Mouse (Mus musculus) erythroid progenitor cell, adult 5-6 weeks (primary cell): ENCODE results near the gene H2al1f. TPM values are rescaled to one million over a fixed set of nuclear protein-coding genes. Genes with fewer than 3 reads are reported as not detected.
"Not testable (repeated sequence)": the region's sequence is repeated elsewhere in the genome, so short reads cannot be mapped to it uniquely, and the experiment has no call there.

Source experiments
- ATAC-seq: replicated peaks from 2 replicates; pipeline ENCODE4 v1.8.0; 2016; ENCODE audit warnings: moderate number of reproducible peaks, mild to moderate bottlenecking, moderate TSS enrichment, inconsistent platforms; ENCODE audit not compliant: poor library complexity, low FRiP score, severe bottlenecking
- total RNA-seq, 2 experiments: library from RNA; stranded (forward) in 1 of 2; stranded (reverse) in 1 of 2; fragments of 150-400 nt in 1 of 2; fragments of 186-747, 209-891 nt in 1 of 2; gene quantifications; 2 replicates each; pipeline versions ENCODE4 v1.2.3 to v1.2.4; 2015 to 2017; ENCODE audit warnings: low replicate concordance in 2 of 2

The H2al1f gene
- total RNA-seq (2015; ENCODE audit: low replicate concordance) (not detected in 2 replicates), total RNA-seq (2017; ENCODE audit: low replicate concordance) (not detected in 2 replicates)

DNA sequence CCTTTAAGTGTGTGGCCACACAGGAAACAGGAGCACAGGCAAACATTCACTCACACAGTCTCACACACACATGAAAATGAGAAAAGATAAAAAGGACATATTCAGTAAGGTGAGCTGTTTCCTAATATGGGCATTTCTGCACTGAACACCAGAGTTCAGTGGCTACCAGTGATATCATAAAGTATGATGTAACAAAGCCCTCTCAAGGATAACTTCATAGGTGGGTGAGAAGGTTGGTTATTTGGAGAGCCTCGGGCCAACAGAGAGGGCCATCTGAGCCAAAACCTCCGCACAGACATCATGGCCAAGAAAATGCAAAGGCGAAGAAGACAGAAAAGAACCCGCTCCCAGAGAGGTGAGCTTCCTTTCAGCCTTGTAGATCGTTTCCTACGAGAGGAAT, at the start of gene H2al1f:
TSS of gene H2al1f (plus strand) at position 301 of the 400 bp plus-strand sequence.
- ATAC-seq, result not testable (repeated sequence)

DNA sequence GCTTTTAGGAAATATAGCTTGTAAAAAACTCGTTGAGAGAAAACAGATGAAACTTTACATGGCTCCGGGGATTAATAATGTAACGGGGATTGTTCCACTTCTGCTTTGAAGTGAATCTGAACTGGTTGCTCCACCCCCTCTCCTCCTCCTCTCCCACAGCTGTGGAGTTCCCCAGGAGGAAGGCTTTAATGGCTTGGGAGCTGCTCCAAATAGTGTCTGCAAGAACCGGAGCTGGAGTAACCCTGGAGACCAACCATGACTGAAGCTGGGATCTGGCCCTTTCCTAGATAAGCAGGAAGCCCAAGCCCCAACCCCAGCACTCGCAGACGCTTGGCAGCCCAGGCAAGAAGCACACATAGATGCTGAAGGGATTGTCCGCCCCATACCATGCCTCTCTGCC, 47.2 kb upstream of the H2al1f start:
- ATAC-seq, result no peak

DNA sequence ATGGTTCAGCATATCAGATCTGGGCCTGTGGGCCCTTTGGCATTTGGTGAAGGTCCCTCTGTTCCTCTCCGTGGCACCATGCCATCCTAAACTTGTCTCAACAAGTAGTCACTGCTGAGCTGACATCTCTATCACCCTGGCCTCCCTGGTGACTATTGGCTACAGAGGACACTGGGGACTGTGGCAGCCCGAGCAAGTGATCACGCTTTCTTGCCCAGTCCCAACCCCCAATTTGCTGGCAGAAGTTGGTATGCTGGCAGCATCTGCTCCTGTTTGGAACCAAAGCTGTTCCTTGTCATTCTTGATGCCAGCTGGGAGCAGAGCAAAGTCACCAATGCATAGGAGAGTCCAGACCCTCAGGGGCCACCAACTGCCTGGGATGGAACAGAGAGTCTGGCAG, 45.9 kb upstream of the H2al1f start:
- no peak for ATAC-seq

DNA sequence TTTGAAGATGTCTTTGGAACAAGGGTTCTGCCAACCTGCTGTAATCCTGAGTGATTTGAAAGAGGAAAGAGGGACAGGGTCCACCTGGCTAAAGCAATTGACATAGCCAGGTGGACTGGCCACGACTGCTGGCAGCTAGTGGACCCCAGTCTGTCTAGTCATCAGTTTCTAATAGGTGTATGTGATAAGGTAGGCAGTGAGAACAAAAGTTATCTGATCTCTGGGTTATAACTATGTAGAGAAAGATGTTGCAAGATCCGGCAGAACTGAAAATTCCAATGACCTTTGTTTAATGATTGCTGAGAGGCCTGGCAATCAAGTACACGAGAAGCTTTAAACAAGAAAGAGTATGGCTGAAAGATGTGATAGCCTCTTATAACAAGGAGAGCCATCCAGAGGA, 41.8 kb upstream of the H2al1f start:
- no peak for ATAC-seq

DNA sequence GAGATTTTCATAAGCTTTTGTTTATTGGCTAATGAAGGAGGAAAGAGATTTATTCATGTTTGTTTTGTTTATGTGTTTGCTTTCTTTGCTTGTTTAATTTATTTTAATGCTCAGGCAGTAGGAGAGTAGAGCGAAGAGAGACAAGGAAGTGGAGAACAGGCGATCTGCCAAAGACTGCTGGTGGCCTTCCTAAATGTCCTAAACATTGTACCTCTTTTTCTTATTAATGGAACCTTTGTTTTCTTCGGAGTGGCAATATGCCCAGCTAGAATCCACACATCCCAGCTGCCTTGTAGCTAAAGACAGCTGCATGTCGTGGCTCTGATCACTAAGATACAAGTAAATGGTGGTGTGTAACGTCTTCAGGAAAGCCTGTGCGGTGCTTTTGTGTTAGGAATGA, 37.9 kb upstream of the H2al1f start:
- ATAC-seq, result no peak

DNA sequence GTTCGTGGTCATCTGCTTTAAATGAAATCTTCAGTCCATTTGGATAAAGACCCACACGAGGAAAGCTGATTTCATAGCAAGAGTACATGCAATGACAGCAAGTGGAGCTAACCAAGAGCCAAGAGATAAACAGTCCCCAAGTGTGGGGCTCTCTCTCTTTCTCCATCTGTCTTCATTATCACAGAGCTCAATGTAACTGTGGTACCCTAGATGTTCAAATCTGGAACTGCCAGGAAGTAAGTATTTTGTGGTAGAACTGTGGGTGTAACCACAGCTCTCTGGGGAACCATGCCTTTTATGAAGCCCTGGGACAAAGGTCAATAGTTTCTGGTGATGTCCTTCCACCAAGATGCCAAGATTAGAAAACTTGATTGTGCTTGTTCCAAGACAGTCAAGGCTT, 34.2 kb upstream of the H2al1f start:
- ATAC-seq, result no peak

DNA sequence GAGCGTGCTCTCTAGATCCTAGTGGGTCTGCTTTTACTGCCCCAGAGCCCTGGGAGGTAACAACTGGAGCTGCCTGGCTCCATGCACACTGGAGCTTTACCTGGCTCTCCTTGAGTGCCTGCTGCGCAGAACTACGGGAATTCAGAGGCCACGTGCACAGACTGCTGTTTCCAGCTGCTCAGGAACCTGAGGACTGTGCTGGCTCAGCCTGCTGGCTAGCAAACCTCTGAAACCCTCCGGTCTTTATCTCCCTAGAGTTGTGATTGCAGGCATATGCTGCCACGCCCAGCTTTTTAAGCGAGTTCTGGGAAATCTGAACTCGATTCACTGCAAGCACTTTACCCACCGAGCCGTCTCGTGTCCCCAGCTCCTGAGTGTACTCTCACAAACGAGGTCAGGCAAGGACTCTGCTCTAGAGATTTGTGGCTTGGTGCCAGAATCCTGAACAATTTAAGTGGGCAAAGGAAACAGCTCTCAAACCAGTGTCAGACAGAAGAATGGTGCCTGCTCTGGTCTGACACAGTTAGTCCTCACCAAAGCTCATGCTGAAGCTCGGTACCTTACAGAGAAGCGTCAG, 26.6 kb upstream of the H2al1f start:
- no peak for ATAC-seq

DNA sequence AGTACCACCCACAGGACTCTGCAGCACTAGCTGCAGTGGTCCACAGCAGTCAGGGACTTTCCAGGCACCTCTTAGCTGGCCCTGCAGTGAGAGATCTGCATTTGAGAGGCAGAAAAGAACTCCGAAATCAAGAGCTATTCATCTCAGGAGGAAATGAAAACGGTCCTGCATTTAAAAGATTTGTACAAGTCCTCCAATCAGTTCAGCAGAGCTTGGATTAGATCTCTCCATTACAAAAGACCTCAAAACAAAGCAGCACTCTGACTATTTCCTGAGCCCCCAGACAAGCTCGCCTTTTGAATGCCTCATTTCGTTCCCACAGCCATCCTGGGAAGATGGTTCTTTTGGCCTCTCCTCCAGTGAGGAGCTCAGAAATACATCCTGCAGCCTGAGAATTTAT, 25.7 kb upstream of the H2al1f start:
- no peak for ATAC-seq

DNA sequence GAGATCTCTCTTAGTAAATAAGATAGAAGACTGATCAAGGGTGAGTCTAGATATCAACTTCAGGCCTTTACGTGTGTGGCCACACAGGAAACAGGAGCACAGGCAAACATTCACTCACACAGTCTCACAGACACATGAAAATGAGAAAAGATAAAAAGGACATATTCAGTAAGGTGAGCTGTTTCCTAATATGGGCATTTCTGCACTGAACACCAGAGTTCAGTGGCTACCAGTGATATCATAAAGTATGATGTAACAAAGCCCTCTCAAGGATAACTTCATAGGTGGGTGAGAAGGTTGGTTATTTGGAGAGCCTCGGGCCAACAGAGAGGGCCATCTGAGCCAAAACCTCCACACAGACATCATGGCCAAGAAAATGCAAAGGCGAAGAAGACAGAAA, 16.0 kb upstream of the H2al1f start, which contains the start of gene H2al1a:
TSS of gene H2al1a (plus strand) at position 301 of the 400 bp plus-strand sequence.
- ATAC-seq, result not testable (repeated sequence)

DNA sequence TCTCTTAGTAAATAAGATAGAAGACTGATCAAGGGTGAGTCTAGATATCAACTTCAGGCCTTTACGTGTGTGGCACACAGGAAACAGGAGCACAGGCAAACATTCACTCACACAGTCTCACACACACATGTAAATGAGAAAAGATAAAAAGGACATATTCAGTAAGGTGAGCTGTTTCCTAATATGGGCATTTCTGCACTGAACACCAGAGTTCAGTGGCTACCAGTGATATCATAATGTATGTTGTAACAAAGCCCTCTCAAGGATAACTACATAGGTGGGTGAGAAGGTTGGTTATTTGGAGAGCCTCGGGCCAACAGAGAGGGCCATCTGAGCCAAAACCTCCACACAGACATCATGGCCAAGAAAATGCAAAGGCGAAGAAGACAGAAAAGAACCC, 12.8 kb upstream of the H2al1f start, which contains the start of gene H2al1b:
TSS of gene H2al1b (plus strand) at position 301 of the 400 bp plus-strand sequence.
- not testable (repeated sequence) for ATAC-seq

DNA sequence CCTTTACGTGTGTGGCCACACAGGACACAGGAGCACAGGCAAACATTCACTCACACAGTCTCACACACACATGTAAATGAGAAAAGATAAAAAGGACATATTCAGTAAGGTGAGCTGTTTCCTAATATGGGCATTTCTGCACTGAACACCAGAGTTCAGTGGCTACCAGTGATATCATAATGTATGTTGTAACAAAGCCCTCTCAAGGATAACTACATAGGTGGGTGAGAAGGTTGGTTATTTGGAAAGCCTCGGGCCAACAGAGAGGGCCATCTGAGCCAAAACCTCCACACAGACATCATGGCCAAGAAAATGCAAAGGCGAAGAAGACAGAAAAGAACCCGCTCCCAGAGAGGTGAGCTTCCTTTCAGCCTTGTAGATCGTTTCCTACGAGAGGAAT, 9.6 kb upstream of the H2al1f start, which contains the start of gene H2al1c:
TSS of gene H2al1c (plus strand) at position 301 of the 400 bp plus-strand sequence.
- ATAC-seq, result not testable (repeated sequence)

DNA sequence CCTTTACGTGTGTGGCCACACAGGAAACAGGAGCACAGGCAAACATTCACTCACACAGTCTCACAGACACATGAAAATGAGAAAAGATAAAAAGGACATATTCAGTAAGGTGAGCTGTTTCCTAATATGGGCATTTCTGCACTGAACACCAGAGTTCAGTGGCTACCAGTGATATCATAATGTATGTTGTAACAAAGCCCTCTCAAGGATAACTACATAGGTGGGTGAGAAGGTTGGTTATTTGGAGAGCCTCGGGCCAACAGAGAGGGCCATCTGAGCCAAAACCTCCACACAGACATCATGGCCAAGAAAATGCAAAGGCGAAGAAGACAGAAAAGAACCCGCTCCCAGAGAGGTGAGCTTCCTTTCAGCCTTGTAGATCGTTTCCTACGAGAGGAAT, 6.4 kb upstream of the H2al1f start, which contains the start of gene H2al1d:
TSS of gene H2al1d (plus strand) at position 301 of the 400 bp plus-strand sequence.
- not testable (repeated sequence) for ATAC-seq

DNA sequence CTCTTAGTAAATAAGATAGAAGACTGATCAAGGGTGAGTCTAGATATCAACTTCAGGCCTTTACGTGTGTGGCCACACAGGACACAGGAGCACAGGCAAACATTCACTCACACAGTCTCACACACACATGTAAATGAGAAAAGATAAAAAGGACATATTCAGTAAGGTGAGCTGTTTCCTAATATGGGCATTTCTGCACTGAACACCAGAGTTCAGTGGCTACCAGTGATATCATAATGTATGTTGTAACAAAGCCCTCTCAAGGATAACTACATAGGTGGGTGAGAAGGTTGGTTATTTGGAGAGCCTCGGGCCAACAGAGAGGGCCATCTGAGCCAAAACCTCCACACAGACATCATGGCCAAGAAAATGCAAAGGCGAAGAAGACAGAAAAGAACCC, 3.3 kb upstream of the H2al1f start, which contains the start of gene H2al1e:
TSS of gene H2al1e (plus strand) at position 301 of the 400 bp plus-strand sequence.
- not testable (repeated sequence) for ATAC-seq

DNA sequence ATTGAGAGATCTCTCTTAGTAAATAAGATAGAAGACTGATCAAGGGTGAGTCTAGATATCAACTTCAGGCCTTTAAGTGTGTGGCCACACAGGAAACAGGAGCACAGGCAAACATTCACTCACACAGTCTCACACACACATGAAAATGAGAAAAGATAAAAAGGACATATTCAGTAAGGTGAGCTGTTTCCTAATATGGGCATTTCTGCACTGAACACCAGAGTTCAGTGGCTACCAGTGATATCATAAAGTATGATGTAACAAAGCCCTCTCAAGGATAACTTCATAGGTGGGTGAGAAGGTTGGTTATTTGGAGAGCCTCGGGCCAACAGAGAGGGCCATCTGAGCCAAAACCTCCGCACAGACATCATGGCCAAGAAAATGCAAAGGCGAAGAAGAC, 3.0 kb downstream of the H2al1f start, which contains the start of gene H2al1g:
TSS of gene H2al1g (plus strand) at position 301 of the 400 bp plus-strand sequence.
- not testable (repeated sequence) for ATAC-seq

DNA sequence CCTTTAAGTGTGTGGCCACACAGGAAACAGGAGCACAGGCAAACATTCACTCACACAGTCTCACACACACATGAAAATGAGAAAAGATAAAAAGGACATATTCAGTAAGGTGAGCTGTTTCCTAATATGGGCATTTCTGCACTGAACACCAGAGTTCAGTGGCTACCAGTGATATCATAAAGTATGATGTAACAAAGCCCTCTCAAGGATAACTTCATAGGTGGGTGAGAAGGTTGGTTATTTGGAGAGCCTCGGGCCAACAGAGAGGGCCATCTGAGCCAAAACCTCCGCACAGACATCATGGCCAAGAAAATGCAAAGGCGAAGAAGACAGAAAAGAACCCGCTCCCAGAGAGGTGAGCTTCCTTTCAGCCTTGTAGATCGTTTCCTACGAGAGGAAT, 6.2 kb downstream of the H2al1f start, which contains the start of gene H2al1h:
TSS of gene H2al1h (plus strand) at position 301 of the 400 bp plus-strand sequence.
- ATAC-seq, result not testable (repeated sequence)

DNA sequence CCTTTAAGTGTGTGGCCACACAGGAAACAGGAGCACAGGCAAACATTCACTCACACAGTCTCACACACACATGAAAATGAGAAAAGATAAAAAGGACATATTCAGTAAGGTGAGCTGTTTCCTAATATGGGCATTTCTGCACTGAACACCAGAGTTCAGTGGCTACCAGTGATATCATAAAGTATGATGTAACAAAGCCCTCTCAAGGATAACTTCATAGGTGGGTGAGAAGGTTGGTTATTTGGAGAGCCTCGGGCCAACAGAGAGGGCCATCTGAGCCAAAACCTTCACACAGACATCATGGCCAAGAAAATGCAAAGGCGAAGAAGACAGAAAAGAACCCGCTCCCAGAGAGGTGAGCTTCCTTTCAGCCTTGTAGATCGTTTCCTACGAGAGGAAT, 9.4 kb downstream of the H2al1f start, which contains the start of gene H2al1i:
TSS of gene H2al1i (plus strand) at position 301 of the 400 bp plus-strand sequence.
- ATAC-seq, result not testable (repeated sequence)

DNA sequence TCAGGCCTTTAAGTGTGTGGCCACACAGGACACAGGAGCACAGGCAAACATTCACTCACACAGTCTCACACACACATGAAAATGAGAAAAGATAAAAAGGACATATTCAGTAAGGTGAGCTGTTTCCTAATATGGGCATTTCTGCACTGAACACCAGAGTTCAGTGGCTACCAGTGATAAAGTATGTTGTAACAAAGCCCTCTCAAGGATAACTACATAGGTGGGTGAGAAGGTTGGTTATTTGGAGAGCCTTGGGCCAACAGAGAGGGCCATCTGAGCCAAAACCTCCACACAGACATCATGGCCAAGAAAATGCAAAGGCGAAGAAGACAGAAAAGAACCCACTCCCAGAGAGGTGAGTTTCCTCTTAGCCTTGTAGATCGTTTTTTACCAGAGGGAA, 12.6 kb downstream of the H2al1f start, which contains the start of gene H2al1j:
TSS of gene H2al1j (plus strand) at position 301 of the 400 bp plus-strand sequence.
- not testable (repeated sequence) for ATAC-seq

DNA sequence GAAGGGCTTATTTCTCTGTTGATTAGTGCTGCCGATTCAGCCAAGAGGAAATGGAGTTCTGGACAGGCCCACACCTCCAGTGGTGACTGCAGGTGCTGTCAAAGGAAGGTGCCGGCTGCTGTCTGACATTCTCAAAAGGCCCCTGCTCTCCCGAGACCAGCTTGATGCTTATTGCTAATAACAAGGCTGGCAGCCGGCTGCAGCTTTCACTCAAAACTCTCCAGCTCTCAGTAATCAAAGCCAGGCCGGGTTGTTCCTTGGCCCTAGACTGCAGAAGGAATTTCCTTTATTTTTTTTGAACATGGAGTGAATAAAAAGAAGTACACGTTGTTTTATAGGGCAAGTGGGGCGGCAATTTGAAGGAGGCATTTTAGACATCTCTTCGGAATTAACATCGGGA, 30.8 kb downstream of the H2al1f start:
- no peak for ATAC-seq

DNA sequence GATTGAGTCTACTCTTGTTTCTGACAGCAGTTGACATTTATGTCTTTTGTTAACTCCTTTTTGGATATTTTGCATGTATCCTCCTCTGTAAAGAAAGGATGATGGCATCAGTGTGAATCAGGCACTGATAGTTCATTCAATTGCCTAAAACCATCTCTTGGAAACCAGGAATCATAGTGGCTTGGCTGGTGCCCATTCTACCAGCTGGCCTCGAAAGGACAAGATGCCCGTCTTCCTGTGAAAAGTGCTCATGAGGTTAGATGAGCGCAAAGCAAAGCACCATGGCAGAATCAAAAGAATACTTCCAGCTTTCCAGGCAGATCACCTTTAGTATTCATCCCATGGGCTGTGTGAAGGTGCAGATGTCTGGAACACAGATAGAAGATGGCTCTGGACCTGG, 31.8 kb downstream of the H2al1f start:
- ATAC-seq, result no peak

DNA sequence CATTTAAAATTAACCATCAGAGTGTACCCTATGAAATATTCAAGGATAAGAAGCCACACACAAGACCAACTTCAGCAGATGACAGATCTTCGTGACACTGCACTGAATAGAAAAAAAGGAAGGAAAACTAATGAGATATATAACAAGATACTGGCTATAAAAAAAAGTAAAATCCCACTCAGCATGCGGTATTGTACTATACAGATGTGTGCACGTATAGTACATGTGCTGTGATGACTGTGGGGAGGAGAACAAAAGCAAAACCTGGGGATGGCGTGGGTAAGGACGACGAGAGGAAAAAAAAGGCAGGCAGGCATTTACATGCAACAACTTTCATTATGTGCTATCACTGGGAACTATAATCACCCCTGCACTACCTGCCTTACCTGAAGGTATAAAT, 45.9 kb downstream of the H2al1f start:
- no peak for ATAC-seq

DNA sequence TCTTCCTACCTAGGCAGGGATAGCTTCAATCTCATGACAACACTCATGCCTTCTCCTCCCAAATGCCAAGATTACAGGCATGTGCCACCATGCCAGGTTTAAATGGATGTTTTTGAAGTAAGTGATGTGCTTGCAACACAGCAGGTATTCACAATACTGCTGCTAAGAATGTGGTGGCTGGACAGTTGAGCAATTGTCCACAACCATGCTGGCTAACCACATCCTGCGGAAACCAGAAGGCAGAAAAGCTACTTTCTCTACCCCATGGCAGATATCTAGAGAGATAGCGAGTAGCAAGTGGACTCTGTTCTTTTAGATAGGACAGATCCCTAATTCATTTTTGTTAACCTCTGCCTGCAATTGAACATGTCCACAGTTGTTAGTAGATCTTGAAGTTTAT, 46.3 kb downstream of the H2al1f start:
- ATAC-seq, result no peak
